Mouse (Mus musculus) liver, postnatal 0 days (tissue): ENCODE results near the gene Get4.

Experiments used
- CTCF ChIP-seq: sonication (generic); IDR thresholded peaks from 2 replicates; pipeline ENCODE4 v1.5.1; 2016; ENCODE audit warnings: antibody characterized with exemption, low read depth
- EP300 ChIP-seq: IDR thresholded peaks from 2 replicates; pipeline ENCODE4 v1.6.1; 2016; ENCODE audit warnings: antibody characterized with exemption, low read depth, mild to moderate bottlenecking

- TF ChIP-seq CTCF: no peak
- TF ChIP-seq EP300: no peak
Observed at GRCm38 (mm10) chr5:139211737-139212385, 40.3 kb upstream of the Get4 start.
